Mouse (Mus musculus): ENCODE data around the gene Aox2.

DNA sequence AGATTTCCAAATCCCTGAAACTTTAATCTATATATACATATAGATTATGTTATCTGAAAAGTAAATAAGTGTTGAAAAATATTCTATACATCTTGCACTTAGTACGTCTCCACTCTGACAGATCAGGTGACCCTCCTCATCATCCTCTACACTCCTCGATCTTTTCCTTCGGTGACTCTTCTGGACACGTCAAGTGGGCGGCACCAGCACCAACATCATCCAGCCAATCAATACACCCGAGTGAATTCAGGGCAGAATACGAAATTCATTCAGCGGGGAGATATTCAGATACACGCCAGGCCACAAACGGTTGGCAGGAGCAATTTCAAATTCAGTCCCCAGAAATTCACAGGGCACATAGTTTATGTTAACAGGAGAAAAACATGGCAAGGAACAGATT, 141.9 kb downstream of the Aox2 start:
- TF ChIP-seq GATA1 (IDR thresholded peaks at IDR 0.05; ENCODE audit: borderline replicate concordance, low read length) (no peak), CTCF (IDR thresholded peaks at IDR 0.05; ENCODE audit: low read depth, low read length) (no peak), TAL1 (conservative IDR thresholded peaks at IDR 0.05; ENCODE audit: low read depth, low read length) (no peak), GATA2 (IDR thresholded peaks at IDR 0.05; ENCODE audit: borderline replicate concordance, low read depth, low read length) (no peak)

Measured in G1E (cell line).